Mouse (Mus musculus): Measurements from ENCODE around the gene Lmcd1. TPM values are rescaled to one million over a fixed set of nuclear protein-coding genes. Genes with fewer than 3 reads are reported as not detected.

The Lmcd1 gene
- polyA plus RNA-seq, 1 experiment from 2014 or later: 20.0 TPM

- Histone ChIP-seq H3K27ac (ENCODE audit: low read depth, low read length) (no peak overlapping the region), H3K4me2 (replicated peaks; ENCODE audit: low read depth, low read length) (no peak overlapping the region), H3K9ac (ENCODE audit: low read depth, low read length) (no peak overlapping the region), H3K4me3 (ENCODE audit: low read length) (no peak overlapping the region), H3K9me3 (ENCODE audit: control insufficient read depth, low read length) (no peaks in the 10 kb centered on the region), H3K4me1 (ENCODE audit: control insufficient read depth, insufficient read depth, low read length) (no peaks in the 10 kb centered on the region), H3K27me3 (ENCODE audit: control insufficient read depth, insufficient read depth, low read length) (no peaks in the 10 kb centered on the region), H3K36me3 (ENCODE audit: control insufficient read depth, insufficient read depth, low read length) (no peaks in the 10 kb centered on the region)
- no peak for ATAC-seq (ENCODE audit: low FRiP score, low TSS enrichment)
- 49% methylated on average over 5 of the region's 5 CpGs for WGBS
Measured at GRCm38 (mm10) chr6:112320679-112321078, 47.1 kb downstream of the Lmcd1 start.

GRCm38 (mm10) chr6:112322916-112323315 lies 49.4 kb downstream of the Lmcd1 start:
- H3K9ac ChIP-seq (ENCODE audit: low read depth, low read length): no peak overlapping the region
- no peak overlapping the region for H3K27ac ChIP-seq (ENCODE audit: low read depth, low read length)
- no peaks in the 10 kb centered on the region for H3K4me1 ChIP-seq (ENCODE audit: control insufficient read depth, insufficient read depth, low read length)
- no peak overlapping the region for H3K4me3 ChIP-seq (ENCODE audit: low read length)
- no peaks in the 10 kb centered on the region for H3K27me3 ChIP-seq (ENCODE audit: control insufficient read depth, insufficient read depth, low read length)
- no peak for ATAC-seq (ENCODE audit: low FRiP score, low TSS enrichment)
- no peaks in the 10 kb centered on the region for H3K36me3 ChIP-seq (ENCODE audit: control insufficient read depth, insufficient read depth, low read length)
- 91% methylated on average over 5 of the region's 5 CpGs for WGBS
- no peaks in the 10 kb centered on the region for H3K9me3 ChIP-seq (ENCODE audit: control insufficient read depth, low read length)
- no peak overlapping the region for H3K4me2 ChIP-seq (replicated peaks; ENCODE audit: low read depth, low read length)

GRCm38 (mm10) chr6:112325213-112325612 lies 51.7 kb downstream of the Lmcd1 start:
- ATAC-seq (ENCODE audit: low FRiP score, low TSS enrichment): no peak
- Histone ChIP-seq H3K9ac (ENCODE audit: low read depth, low read length) (no peak overlapping the region), H3K36me3 (ENCODE audit: control insufficient read depth, insufficient read depth, low read length) (no peaks in the 10 kb centered on the region), H3K4me3 (ENCODE audit: low read length) (no peak overlapping the region), H3K4me1 (ENCODE audit: control insufficient read depth, insufficient read depth, low read length) (no peaks in the 10 kb centered on the region), H3K27me3 (ENCODE audit: control insufficient read depth, insufficient read depth, low read length) (no peaks in the 10 kb centered on the region), H3K4me2 (replicated peaks; ENCODE audit: low read depth, low read length) (no peak overlapping the region), H3K9me3 (ENCODE audit: control insufficient read depth, low read length) (no peaks in the 10 kb centered on the region), H3K27ac (ENCODE audit: low read depth, low read length) (no peak overlapping the region)
- 85% methylated on average over 3 of the region's 3 CpGs for WGBS

- WGBS: 35% methylated on average over 5 of the region's 5 CpGs
Measured at GRCm38 (mm10) chr6:112327793-112328192, 54.2 kb downstream of the Lmcd1 start.

GRCm38 (mm10) chr6:112330520-112331222 lies 57.1 kb downstream of the Lmcd1 start:
- Histone ChIP-seq H3K4me3 (ENCODE audit: low read length) (no peak overlapping the region), H3K9me3 (ENCODE audit: control insufficient read depth, low read length) (no peaks in the 10 kb centered on the region), H3K27me3 (ENCODE audit: control insufficient read depth, insufficient read depth, low read length) (no peaks in the 10 kb centered on the region), H3K4me1 (ENCODE audit: control insufficient read depth, insufficient read depth, low read length) (no peaks in the 10 kb centered on the region), H3K4me2 (replicated peaks; ENCODE audit: low read depth, low read length) (no peak overlapping the region), H3K36me3 (ENCODE audit: control insufficient read depth, insufficient read depth, low read length) (no peaks in the 10 kb centered on the region), H3K27ac (ENCODE audit: low read depth, low read length) (no peak overlapping the region), H3K9ac (ENCODE audit: low read depth, low read length) (no peak overlapping the region)
- no peak for ATAC-seq (ENCODE audit: low FRiP score, low TSS enrichment)
- WGBS: 81% methylated on average over 5 of the region's 5 CpGs

More at GRCm38 (mm10) chr6:112327793-112328192, 54.2 kb downstream of the Lmcd1 start:
- Histone ChIP-seq H3K4me1 (ENCODE audit: control insufficient read depth, insufficient read depth, low read length) (no peaks in the 10 kb centered on the region), H3K9me3 (ENCODE audit: control insufficient read depth, low read length) (no peaks in the 10 kb centered on the region), H3K4me3 (ENCODE audit: low read length) (no peak overlapping the region), H3K27ac (ENCODE audit: low read depth, low read length) (no peak overlapping the region), H3K4me2 (replicated peaks; ENCODE audit: low read depth, low read length) (no peak overlapping the region), H3K9ac (ENCODE audit: low read depth, low read length) (no peak overlapping the region), H3K27me3 (ENCODE audit: control insufficient read depth, insufficient read depth, low read length) (no peaks in the 10 kb centered on the region), H3K36me3 (ENCODE audit: control insufficient read depth, insufficient read depth, low read length) (no peaks in the 10 kb centered on the region)
- ATAC-seq (ENCODE audit: low FRiP score, low TSS enrichment): no peak

GRCm38 (mm10) chr6:112331223-112331598 lies 57.7 kb downstream of the Lmcd1 start:
- H3K4me1 ChIP-seq (ENCODE audit: control insufficient read depth, insufficient read depth, low read length): no peaks in the 10 kb centered on the region
- 41% methylated on average over 6 of the region's 6 CpGs for WGBS

GRCm38 (mm10) chr6:112333930-112334329 lies 60.4 kb downstream of the Lmcd1 start:
- Histone ChIP-seq H3K4me2 (replicated peaks; ENCODE audit: low read depth, low read length) (no peak overlapping the region), H3K9ac (ENCODE audit: low read depth, low read length) (no peak overlapping the region), H3K27ac (ENCODE audit: low read depth, low read length) (no peak overlapping the region), H3K9me3 (ENCODE audit: control insufficient read depth, low read length) (no peaks in the 10 kb centered on the region), H3K4me3 (ENCODE audit: low read length) (no peak overlapping the region), H3K27me3 (ENCODE audit: control insufficient read depth, insufficient read depth, low read length) (no peaks in the 10 kb centered on the region), H3K4me1 (ENCODE audit: control insufficient read depth, insufficient read depth, low read length) (no peaks in the 10 kb centered on the region), H3K36me3 (ENCODE audit: control insufficient read depth, insufficient read depth, low read length) (no peaks in the 10 kb centered on the region)
- 77% methylated on average over 5 of the region's 5 CpGs for WGBS
- no peak for ATAC-seq (ENCODE audit: low FRiP score, low TSS enrichment)

More at GRCm38 (mm10) chr6:112331223-112331598, 57.7 kb downstream of the Lmcd1 start:
- no peak overlapping the region for H3K4me3 ChIP-seq (ENCODE audit: low read length)
- no peaks in the 10 kb centered on the region for H3K9me3 ChIP-seq (ENCODE audit: control insufficient read depth, low read length)
- H3K27ac ChIP-seq (ENCODE audit: low read depth, low read length): no peak overlapping the region
- no peak for ATAC-seq (ENCODE audit: low FRiP score, low TSS enrichment)
- no peak overlapping the region for H3K4me2 ChIP-seq (replicated peaks; ENCODE audit: low read depth, low read length)
- H3K36me3 ChIP-seq (ENCODE audit: control insufficient read depth, insufficient read depth, low read length): no peaks in the 10 kb centered on the region
- H3K27me3 ChIP-seq (ENCODE audit: control insufficient read depth, insufficient read depth, low read length): no peaks in the 10 kb centered on the region
- H3K9ac ChIP-seq (ENCODE audit: low read depth, low read length): no peak overlapping the region

GRCm38 (mm10) chr6:112337667-112338066 lies 64.1 kb downstream of the Lmcd1 start:
- H3K36me3 ChIP-seq (ENCODE audit: control insufficient read depth, insufficient read depth, low read length): no peaks in the 10 kb centered on the region
- H3K4me2 ChIP-seq (replicated peaks; ENCODE audit: low read depth, low read length): no peak overlapping the region
- no peak overlapping the region for H3K27ac ChIP-seq (ENCODE audit: low read depth, low read length)
- no peaks in the 10 kb centered on the region for H3K27me3 ChIP-seq (ENCODE audit: control insufficient read depth, insufficient read depth, low read length)
- no peak overlapping the region for H3K9ac ChIP-seq (ENCODE audit: low read depth, low read length)
- no peak overlapping the region for H3K4me3 ChIP-seq (ENCODE audit: low read length)
- WGBS: 83% methylated on average over 6 of the region's 6 CpGs
- no peaks in the 10 kb centered on the region for H3K9me3 ChIP-seq (ENCODE audit: control insufficient read depth, low read length)
- no peaks in the 10 kb centered on the region for H3K4me1 ChIP-seq (ENCODE audit: control insufficient read depth, insufficient read depth, low read length)
- ATAC-seq (ENCODE audit: low FRiP score, low TSS enrichment): no peak

GRCm38 (mm10) chr6:112339016-112339415 lies 65.5 kb downstream of the Lmcd1 start:
- 85% methylated on average over 4 of the region's 4 CpGs for WGBS
- Histone ChIP-seq H3K4me2 (replicated peaks; ENCODE audit: low read depth, low read length) (no peak overlapping the region), H3K4me1 (ENCODE audit: control insufficient read depth, insufficient read depth, low read length) (no peaks in the 10 kb centered on the region), H3K27me3 (ENCODE audit: control insufficient read depth, insufficient read depth, low read length) (no peaks in the 10 kb centered on the region), H3K9me3 (ENCODE audit: control insufficient read depth, low read length) (no peaks in the 10 kb centered on the region), H3K27ac (ENCODE audit: low read depth, low read length) (no peak overlapping the region), H3K4me3 (ENCODE audit: low read length) (no peak overlapping the region), H3K36me3 (ENCODE audit: control insufficient read depth, insufficient read depth, low read length) (no peaks in the 10 kb centered on the region), H3K9ac (ENCODE audit: low read depth, low read length) (no peak overlapping the region)
- no peak for ATAC-seq (ENCODE audit: low FRiP score, low TSS enrichment)

All from kidney, embryonic 14.5 days (tissue).